Mouse (Mus musculus) cortical plate, adult 2 months (tissue): ENCODE data around the gene Hbb-bs.

Experiments
- CTCF ChIP-seq: fragments of 200-500 bp; IDR thresholded peaks from 2 replicates; pipeline ENCODE4 v1.5.1; 2011; ENCODE audit warnings: mild to moderate bottlenecking, control low read depth, low read length; ENCODE audit not compliant: insufficient read depth; ENCODE audit errors: extremely low read depth
- POLR2A ChIP-seq: fragments of 200-500 bp; IDR thresholded peaks from 2 replicates; pipeline ENCODE4 v1.6.1; 2011; ENCODE audit warnings: mild to moderate bottlenecking, low read length, control low read depth; ENCODE audit not compliant: insufficient read depth; ENCODE audit errors: extremely low read depth

GRCm38 (mm10) chr7:103827808-103828207 lies at the start of gene Hbb-bs:
- TF ChIP-seq POLR2A, result no peak
- TF ChIP-seq CTCF, result no peak
